ENCODE assay signal across 23 mouse cellular contexts in the genomic region with DNA sequence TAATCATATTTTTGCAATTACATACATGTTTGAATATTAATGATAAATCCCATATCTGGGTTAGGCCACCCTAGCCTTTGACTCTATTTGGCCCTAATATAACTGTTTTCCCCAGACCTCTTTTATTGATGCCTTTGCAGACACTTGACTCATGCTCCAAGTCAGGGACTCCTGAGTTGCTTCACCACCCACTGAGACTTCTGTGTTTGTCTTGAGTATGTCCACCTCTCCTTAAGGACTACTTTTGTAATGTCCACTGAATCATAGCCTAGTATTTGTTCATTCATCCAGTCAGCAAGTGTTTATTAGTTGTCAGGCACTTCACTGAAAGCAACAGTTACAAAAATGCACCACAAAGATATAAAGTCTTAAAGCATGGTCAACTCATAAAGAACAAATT.
DNase-seq lines count a peak whose midpoint lies in the region; ATAC-seq and TF ChIP-seq lines count a peak whose summit lies in the region.
"Had no signal": no experiment of that assay in that cellular context is flagged by ENCODE, and none has a peak within 500 bp of the region (broad histone marks: within the 10 kb centered on the region; RNA-seq: fewer than 3 reads in every experiment).

No protein-coding gene starts in this region.

- no peaks in the 10 kb centered on the region for H3K9me3 ChIP-seq in hindbrain, postnatal 0 days (ENCODE audit: low read length)
- H3K9me3 ChIP-seq: embryonic facial prominence, embryonic 10.5 days; embryonic facial prominence, embryonic 12.5 days; forebrain, embryonic 13.5 days; forebrain, embryonic 15.5 days; G1E had no signal

- no peak overlapping the region for H3K9ac ChIP-seq in hindbrain, postnatal 0 days (replicated peaks; ENCODE audit: low read length)
- H3K9ac ChIP-seq: embryonic facial prominence, embryonic 12.5 days; forebrain, embryonic 13.5 days; forebrain, embryonic 15.5 days; forebrain, postnatal 0 days had no signal

- no peaks in the 10 kb centered on the region for H3K27me3 ChIP-seq in hindbrain, postnatal 0 days (ENCODE audit: insufficient read depth, low read length)
- H3K27me3 ChIP-seq: CH12.LX; embryonic facial prominence, embryonic 12.5 days; forebrain, embryonic 13.5 days; forebrain, embryonic 15.5 days had no signal

- DNase-seq in 416B (ENCODE audit: low read depth): peak; percentile 44
- no peak for DNase-seq in cerebellum, adult 11-12 months
- no peak for DNase-seq in hindbrain, postnatal 0 days (ENCODE audit: low spot score)
- DNase-seq: adrenal gland, adult 8-10 months; adrenal gland, postnatal 14 days; adrenal gland, postnatal 36 days; B cell, adult 2 months; cerebellum, adult 2 months; cerebellum, adult 9-10 months; cerebellum, postnatal 10 days; cerebellum, postnatal 25 days; forebrain, postnatal 0 days had no signal

- no peak overlapping the region for H3K27ac ChIP-seq in hindbrain, postnatal 0 days
- H3K27ac ChIP-seq: embryonic facial prominence, embryonic 10.5 days; embryonic facial prominence, embryonic 12.5 days; forebrain, embryonic 13.5 days; forebrain, embryonic 15.5 days had no signal

- TF ChIP-seq CTCF in hindbrain, postnatal 0 days (IDR thresholded peaks at IDR 0.05; ENCODE audit: low read depth): no peak

- H3K4me2 ChIP-seq in hindbrain, postnatal 0 days (ENCODE audit: low read depth, low read length): no peak overlapping the region
- H3K4me2 ChIP-seq: embryonic facial prominence, embryonic 12.5 days; forebrain, embryonic 13.5 days; forebrain, embryonic 15.5 days had no signal

- peak; percentile 70 for ATAC-seq in granulocyte monocyte progenitor cell, adult 5-6 weeks (replicated peaks; ENCODE audit: poor library complexity, severe bottlenecking)
- ATAC-seq in megakaryocyte progenitor cell, adult 5-6 weeks (replicated peaks; ENCODE audit: poor library complexity): peak; percentile 42; the same call in 1 of the 2 replicates
- no peak for ATAC-seq in hindbrain, postnatal 0 days
- ATAC-seq: activated CD4-positive, CD25-positive, alpha-beta regulatory T cell, adult 4 months; CD4-positive, CD25-positive, alpha-beta regulatory T cell, adult 4 months; forebrain, embryonic 13.5 days; forebrain, embryonic 15.5 days; forebrain, postnatal 0 days; Patski had no signal

- no peak overlapping the region for H3K4me3 ChIP-seq in hindbrain, postnatal 0 days (ENCODE audit: low read length)
- H3K4me3 ChIP-seq: embryonic facial prominence, embryonic 10.5 days; embryonic facial prominence, embryonic 12.5 days; forebrain, embryonic 13.5 days; forebrain, embryonic 15.5 days had no signal

- H3K36me3 ChIP-seq in hindbrain, postnatal 0 days (ENCODE audit: insufficient read depth, low read length): no peaks in the 10 kb centered on the region
- H3K36me3 ChIP-seq: embryonic facial prominence, embryonic 10.5 days; embryonic facial prominence, embryonic 12.5 days; forebrain, embryonic 15.5 days; G1E had no signal

- no peaks in the 10 kb centered on the region for H3K4me1 ChIP-seq in hindbrain, postnatal 0 days (ENCODE audit: insufficient read depth, low read length)
- H3K4me1 ChIP-seq: embryonic facial prominence, embryonic 10.5 days; embryonic facial prominence, embryonic 12.5 days; forebrain, embryonic 13.5 days; forebrain, embryonic 15.5 days had no signal
